Mouse (Mus musculus): ENCODE measurements at regions not wholly inside any gene's neighbourhood (a gene's known extent, or its start where the extent isn't known, plus 50 kb on each side); places are given as distances from the start of the nearest gene placed in this dataset.

GRCm38 (mm10) chr1:77869174-77869573 lies 327.8 kb downstream of the Pax3 start:
- TF ChIP-seq EP300 (IDR thresholded peaks at IDR 0.05; ENCODE audit: low read depth) (no peak), CTCF (IDR thresholded peaks at IDR 0.05; ENCODE audit: low read depth) (no peak)
- no peak overlapping the region for H3K27ac ChIP-seq
- H3K4me3 ChIP-seq (ENCODE audit: insufficient read depth in 1 of 2, low read depth in 2 of 2, low read length in 2 of 2) = no peak overlapping the region
- no peak overlapping the region for H3K4me2 ChIP-seq (ENCODE audit: low read depth)
- H3K4me1 ChIP-seq (replicated peaks; ENCODE audit: control insufficient read depth in 2 of 2, insufficient read depth in 2 of 2, low read length in 1 of 2) = no peaks in the 10 kb centered on the region
- H3K9ac ChIP-seq (replicated peaks) = no peak overlapping the region
- H3K9me3 ChIP-seq (ENCODE audit: control insufficient read depth, low read length) = no peaks in the 10 kb centered on the region
- DNase-seq (ENCODE audit: low read depth in 3 of 3, low spot score in 3 of 3) = no peak
- ATAC-seq (ENCODE audit: insufficient read depth) = no peak
- no peaks in the 10 kb centered on the region for H3K27me3 ChIP-seq (ENCODE audit: control insufficient read depth, insufficient read depth, low read length)
- WGBS (ENCODE audit: insufficient replicate concordance) = 31% methylated on average over 1 of the region's 1 CpGs
- H3K36me3 ChIP-seq (replicated peaks; ENCODE audit: control insufficient read depth, insufficient read depth, low read depth) = no peaks in the 10 kb centered on the region

GRCm38 (mm10) chr1:77859931-77860330 lies 337.0 kb downstream of the Pax3 start:
- Histone ChIP-seq H3K27me3 (ENCODE audit: control insufficient read depth, insufficient read depth, low read length) (no peaks in the 10 kb centered on the region), H3K36me3 (replicated peaks; ENCODE audit: control insufficient read depth, insufficient read depth, low read depth) (no peaks in the 10 kb centered on the region), H3K4me1 (replicated peaks; ENCODE audit: control insufficient read depth in 2 of 2, insufficient read depth in 2 of 2, low read length in 1 of 2) (no peaks in the 10 kb centered on the region), H3K4me3 (ENCODE audit: insufficient read depth in 1 of 2, low read depth in 2 of 2, low read length in 2 of 2) (no peak overlapping the region), H3K9me3 (ENCODE audit: control insufficient read depth, low read length) (no peaks in the 10 kb centered on the region), H3K9ac (replicated peaks) (no peak overlapping the region), H3K4me2 (ENCODE audit: low read depth) (no peak overlapping the region), H3K27ac (no peak overlapping the region)
- no peak for TF ChIP-seq CTCF (IDR thresholded peaks at IDR 0.05; ENCODE audit: low read depth)
- TF ChIP-seq EP300 (IDR thresholded peaks at IDR 0.05; ENCODE audit: low read depth) = no peak
- no peak for ATAC-seq (ENCODE audit: insufficient read depth)
- DNase-seq (ENCODE audit: low read depth in 3 of 3, low spot score in 3 of 3) = no peak
- 69% methylated on average over 9 of the region's 9 CpGs for WGBS (ENCODE audit: insufficient replicate concordance)

- DNase-seq (ENCODE audit: low read depth in 3 of 3, low spot score in 3 of 3) = no peak
- H3K9ac ChIP-seq (replicated peaks) = no peak overlapping the region
- TF ChIP-seq CTCF (IDR thresholded peaks at IDR 0.05; ENCODE audit: low read depth) (no peak), EP300 (IDR thresholded peaks at IDR 0.05; ENCODE audit: low read depth) (no peak)
- no peak overlapping the region for H3K27ac ChIP-seq
- H3K4me1 ChIP-seq (replicated peaks; ENCODE audit: control insufficient read depth in 2 of 2, insufficient read depth in 2 of 2, low read length in 1 of 2) = no peaks in the 10 kb centered on the region
- WGBS (ENCODE audit: insufficient replicate concordance) = 53% methylated on average over 1 of the region's 1 CpGs
- no peak overlapping the region for H3K4me2 ChIP-seq (ENCODE audit: low read depth)
- H3K9me3 ChIP-seq (ENCODE audit: control insufficient read depth, low read length) = no peaks in the 10 kb centered on the region
- H3K4me3 ChIP-seq (ENCODE audit: insufficient read depth in 1 of 2, low read depth in 2 of 2, low read length in 2 of 2) = no peak overlapping the region
- no peaks in the 10 kb centered on the region for H3K27me3 ChIP-seq (ENCODE audit: control insufficient read depth, insufficient read depth, low read length)
- ATAC-seq (ENCODE audit: insufficient read depth) = no peak
- H3K36me3 ChIP-seq (replicated peaks; ENCODE audit: control insufficient read depth, insufficient read depth, low read depth) = no peaks in the 10 kb centered on the region
Measured at GRCm38 (mm10) chr1:77854366-77854765, 339.5 kb upstream of the Epha4 start.

GRCm38 (mm10) chr1:77847766-77848615 lies 333.1 kb upstream of the Epha4 start:
- Histone ChIP-seq H3K4me2 (ENCODE audit: low read depth) (no peak overlapping the region), H3K27me3 (ENCODE audit: control insufficient read depth, insufficient read depth, low read length) (no peaks in the 10 kb centered on the region), H3K9me3 (ENCODE audit: control insufficient read depth, low read length) (no peaks in the 10 kb centered on the region), H3K36me3 (replicated peaks; ENCODE audit: control insufficient read depth, insufficient read depth, low read depth) (no peaks in the 10 kb centered on the region), H3K4me3 (ENCODE audit: insufficient read depth in 1 of 2, low read depth in 2 of 2, low read length in 2 of 2) (no peak overlapping the region), H3K9ac (replicated peaks) (no peak overlapping the region), H3K27ac (no peak overlapping the region), H3K4me1 (replicated peaks; ENCODE audit: control insufficient read depth in 2 of 2, insufficient read depth in 2 of 2, low read length in 1 of 2) (no peaks in the 10 kb centered on the region)
- no peak for TF ChIP-seq EP300 (IDR thresholded peaks at IDR 0.05; ENCODE audit: low read depth)
- no peak for TF ChIP-seq CTCF (IDR thresholded peaks at IDR 0.05; ENCODE audit: low read depth)
- WGBS (ENCODE audit: insufficient replicate concordance) = 62% methylated on average over 9 of the region's 9 CpGs
- DNase-seq (ENCODE audit: low read depth in 3 of 3, low spot score in 3 of 3) (no peak), ATAC-seq (ENCODE audit: insufficient read depth) (no peak)

GRCm38 (mm10) chr1:77846039-77846727 lies 331.3 kb upstream of the Epha4 start:
- DNase-seq (ENCODE audit: low read depth in 3 of 3, low spot score in 3 of 3) (no peak), ATAC-seq (ENCODE audit: insufficient read depth) (no peak)

More at GRCm38 (mm10) chr1:77846039-77846727, 331.3 kb upstream of the Epha4 start:
- WGBS (ENCODE audit: insufficient replicate concordance) = 74% methylated on average over 12 of the region's 12 CpGs
- Histone ChIP-seq H3K27ac (no peak overlapping the region), H3K9me3 (ENCODE audit: control insufficient read depth, low read length) (no peaks in the 10 kb centered on the region), H3K27me3 (ENCODE audit: control insufficient read depth, insufficient read depth, low read length) (no peaks in the 10 kb centered on the region), H3K4me3 (ENCODE audit: insufficient read depth in 1 of 2, low read depth in 2 of 2, low read length in 2 of 2) (no peak overlapping the region), H3K9ac (replicated peaks) (no peak overlapping the region), H3K36me3 (replicated peaks; ENCODE audit: control insufficient read depth, insufficient read depth, low read depth) (no peaks in the 10 kb centered on the region), H3K4me1 (replicated peaks; ENCODE audit: control insufficient read depth in 2 of 2, insufficient read depth in 2 of 2, low read length in 1 of 2) (no peaks in the 10 kb centered on the region), H3K4me2 (ENCODE audit: low read depth) (no peak overlapping the region)
- no peak for TF ChIP-seq EP300 (IDR thresholded peaks at IDR 0.05; ENCODE audit: low read depth)
- TF ChIP-seq CTCF (IDR thresholded peaks at IDR 0.05; ENCODE audit: low read depth) = no peak

Measured in liver, embryonic 14.5 days (tissue).